Mouse (Mus musculus) cerebellum, postnatal 25 days (tissue): ENCODE data around the gene Carmil2.
A peak's percentile ranks its signal among the peaks of the same experiment; 100 is the strongest.

Experiments used
- DNase-seq, 2 experiments: peaks; one replicate each; pipeline ENCODE4 v3.0.0; 2021; ENCODE audit warnings: mixed read lengths in 2 of 2

Gene Carmil2

DNA sequence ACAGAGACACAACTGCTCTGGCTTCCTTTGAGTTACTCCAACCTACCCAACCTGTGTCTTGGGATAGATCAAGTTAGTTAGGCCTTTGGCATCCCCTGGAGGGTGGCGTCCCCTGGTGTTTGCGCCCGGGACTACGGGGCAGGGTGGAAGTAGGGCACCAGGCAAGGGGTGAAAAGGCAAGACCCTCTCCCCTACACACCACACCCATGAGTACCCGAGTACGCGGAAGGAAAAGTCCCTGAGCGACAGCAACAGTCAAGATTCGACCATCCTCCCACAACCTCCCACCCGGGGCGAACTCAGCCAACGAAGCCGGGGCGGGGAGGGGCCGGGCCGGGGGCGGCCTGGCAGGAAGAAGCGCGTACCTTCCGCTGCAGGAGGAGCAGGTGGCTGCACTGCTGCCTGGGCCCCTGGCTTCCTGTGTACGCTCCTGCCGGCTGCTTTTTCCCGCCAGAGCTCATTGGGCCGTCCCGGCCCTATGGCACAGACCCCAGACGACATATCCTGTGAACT, at the start of gene Carmil2:
TSS of gene Carmil2 (plus strand) at position 479 of the 513 bp plus-strand sequence.
- DNase-seq, result peak; percentile 60 to 73

DNA sequence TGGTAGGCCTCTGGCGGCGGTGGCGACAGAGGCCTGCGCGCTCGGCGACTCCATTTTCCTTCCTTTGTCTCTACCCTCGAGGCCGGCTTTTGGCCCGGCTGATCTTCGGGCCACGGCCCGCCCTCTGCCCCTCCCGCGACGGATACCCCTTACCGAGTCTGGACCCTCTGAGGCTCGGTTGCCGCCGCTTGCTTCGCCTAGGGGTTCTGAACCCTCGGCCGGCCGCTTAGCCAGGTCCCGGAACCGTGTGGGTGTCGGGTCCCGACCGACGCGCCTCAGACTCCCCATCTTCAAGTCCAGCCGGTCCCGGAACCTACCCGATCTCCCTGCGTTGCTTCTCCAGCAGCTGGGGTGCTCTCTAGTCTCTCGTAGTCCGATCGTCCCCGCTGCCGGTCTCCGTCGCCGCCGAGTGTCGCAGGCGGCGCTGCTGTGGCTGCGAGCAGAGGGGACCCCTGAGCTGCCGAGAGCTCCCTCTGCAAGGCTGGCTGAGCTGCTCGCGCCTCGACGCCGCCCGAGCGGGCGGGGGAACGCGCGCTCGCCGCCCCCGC, 49.0 kb upstream of the Carmil2 start, which contains the start of gene Agrp:
TSS of gene Agrp (minus strand) at position 431 of the 548 bp plus-strand sequence.
- peak in 1 of 2 experiments; percentile 73 for DNase-seq

DNA sequence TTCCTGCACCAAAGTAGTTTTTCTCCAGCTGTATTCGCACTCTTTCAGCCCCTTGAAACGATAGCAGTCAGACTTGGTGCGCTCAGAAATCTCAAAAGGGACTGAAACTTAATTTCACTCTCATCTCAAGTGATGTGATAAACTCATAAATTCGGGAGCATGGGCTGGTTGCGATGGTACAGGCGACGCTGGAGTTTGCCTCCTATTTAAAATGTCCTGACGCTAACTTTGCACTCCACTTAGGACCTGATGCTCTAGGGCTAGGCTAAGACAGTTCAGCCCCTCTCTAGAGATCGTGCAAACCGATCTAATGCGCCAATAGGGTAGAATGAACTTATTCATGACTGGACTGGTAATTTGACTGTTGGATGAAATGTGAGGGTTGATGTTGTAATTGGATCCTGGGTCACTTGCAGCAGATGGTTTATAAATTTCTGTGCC, 48.5 kb upstream of the Carmil2 start:
- no peak for DNase-seq

DNA sequence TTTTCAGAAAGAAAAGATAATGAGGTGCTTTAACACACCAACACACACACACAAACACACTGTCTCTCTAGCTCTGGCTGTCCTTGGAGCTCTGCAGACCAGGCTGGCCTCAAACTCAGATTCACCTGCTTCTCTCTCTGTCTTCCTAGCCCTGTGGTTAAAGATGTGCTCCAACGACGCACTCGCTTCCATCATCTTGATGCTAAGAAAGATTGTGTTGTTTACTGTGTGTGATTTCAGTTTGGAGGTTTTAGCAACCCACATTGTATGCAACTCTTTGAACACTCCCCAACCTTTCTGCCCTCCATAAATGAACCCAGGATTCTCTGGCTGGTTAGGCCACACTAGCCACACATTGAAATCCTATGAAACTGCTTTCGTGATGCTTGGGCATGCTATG, 47.6 kb upstream of the Carmil2 start:
- DNase-seq, result no peak

DNA sequence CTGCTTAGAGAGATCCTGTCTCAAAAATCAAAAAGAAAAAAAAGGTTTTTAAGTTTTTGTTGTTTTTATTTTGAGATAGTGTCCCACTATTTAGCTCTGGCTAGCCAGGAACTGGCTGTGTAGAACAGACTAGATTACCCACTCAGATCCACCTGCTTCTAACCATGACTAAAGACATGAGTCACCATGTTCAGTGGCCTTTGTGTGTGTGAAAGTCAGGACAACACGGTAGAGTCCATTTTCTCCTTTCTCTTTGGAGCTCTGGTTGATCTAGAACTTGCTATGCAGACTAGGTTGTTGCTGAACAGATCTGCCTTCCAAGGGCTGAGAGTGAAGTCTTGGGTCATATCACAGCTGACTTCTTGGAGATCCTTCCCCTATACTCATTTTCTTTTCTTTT, 46.2 kb upstream of the Carmil2 start:
- no peak for DNase-seq

DNA sequence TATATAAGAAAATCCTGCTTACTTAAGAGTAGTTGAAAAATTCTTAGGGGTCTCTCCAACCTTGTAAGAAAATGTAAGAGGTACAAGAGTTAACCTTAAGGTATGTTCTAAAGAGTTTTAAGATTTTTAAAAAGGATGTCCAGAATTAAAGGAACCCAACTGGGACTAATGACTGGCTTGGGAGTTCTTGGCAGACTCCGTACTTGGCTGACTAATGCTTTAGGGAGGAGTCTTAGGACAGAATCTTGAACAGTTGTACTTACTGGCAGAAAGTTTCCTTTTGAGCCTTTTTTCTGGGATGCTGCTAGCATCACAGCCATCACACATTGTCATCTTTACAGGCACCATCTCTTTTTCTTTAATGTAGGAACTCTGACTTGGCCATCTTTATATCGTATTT, 45.6 kb upstream of the Carmil2 start:
- no peak for DNase-seq

DNA sequence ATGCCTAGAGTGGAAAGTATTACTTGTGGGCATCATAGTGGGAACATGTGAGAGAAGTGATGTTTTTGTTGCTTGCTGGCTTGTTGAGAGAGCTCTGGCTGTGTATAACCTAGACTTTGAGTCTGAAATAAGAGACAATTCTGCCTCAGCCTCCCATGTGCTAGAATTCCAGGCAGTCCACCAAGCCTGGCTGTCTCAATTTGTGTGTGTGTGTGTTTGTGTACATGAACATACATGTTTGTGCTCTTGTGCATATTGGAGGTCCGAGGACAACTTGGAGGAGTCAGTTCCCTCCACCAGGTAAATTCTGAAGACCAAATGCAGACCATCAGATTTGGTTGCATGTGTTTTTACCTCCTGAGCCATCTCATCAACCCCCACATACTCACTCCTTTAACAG, 40.9 kb upstream of the Carmil2 start:
- no peak for DNase-seq

DNA sequence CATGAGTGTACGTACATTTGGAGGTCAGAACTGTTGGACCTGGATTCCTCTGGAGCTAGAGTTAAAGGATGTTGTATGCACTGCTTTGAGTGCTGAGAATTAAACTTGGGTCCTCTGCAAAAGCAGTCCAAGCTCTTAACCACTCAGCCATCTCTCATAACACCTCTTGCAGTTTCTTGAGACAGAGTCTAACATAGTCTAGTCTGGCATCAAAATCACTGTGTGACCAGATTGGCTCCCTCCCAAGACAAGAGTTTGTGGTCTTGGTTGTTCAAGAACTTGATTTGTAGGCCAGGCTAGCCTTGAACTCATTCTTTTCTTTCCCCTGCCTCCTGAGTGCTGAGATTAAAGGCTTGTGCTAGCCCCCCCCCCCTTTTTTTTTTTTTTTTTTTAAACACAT, 37.1 kb upstream of the Carmil2 start:
- DNase-seq, result no peak

DNA sequence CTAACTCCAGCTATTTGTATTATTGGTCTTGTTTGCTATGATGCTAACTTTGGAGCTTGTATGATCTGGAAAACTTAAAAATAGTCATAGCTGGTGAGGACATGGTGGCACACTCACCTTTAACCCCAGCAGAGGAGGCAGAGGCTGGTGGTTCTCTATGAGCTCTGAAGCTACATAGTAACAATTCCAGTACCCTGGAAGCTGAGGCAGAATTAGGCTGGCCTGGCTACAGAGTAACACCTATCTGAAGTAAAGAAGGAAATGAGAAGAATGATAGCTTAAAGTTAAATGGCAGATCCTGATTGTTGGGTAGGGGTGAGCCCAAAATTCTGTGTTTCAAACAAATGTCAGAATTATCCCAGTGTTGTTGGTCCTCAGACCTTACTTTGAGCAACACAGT, 28.4 kb upstream of the Carmil2 start:
- no peak for DNase-seq

DNA sequence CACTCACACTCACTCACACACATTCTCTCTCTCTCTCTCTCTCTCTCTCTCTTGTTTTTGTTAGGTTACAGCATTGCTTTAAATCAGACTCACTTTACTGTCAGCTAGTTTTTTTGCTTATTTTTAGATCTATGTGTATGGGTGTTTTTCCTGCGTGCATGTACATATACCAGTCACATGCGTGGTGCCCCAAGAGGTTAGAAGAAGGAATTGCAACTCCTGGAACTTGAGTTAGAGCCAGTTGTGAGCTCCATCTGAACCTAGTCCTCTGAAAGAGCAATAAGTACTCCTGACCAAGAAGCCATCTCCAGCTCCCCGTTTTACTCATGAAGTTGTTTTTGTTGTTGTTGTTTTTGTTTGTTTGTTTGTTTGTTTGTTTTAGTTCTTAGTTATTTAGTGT, 24.9 kb upstream of the Carmil2 start:
- DNase-seq, result peak in 1 of 2 experiments; percentile 38

DNA sequence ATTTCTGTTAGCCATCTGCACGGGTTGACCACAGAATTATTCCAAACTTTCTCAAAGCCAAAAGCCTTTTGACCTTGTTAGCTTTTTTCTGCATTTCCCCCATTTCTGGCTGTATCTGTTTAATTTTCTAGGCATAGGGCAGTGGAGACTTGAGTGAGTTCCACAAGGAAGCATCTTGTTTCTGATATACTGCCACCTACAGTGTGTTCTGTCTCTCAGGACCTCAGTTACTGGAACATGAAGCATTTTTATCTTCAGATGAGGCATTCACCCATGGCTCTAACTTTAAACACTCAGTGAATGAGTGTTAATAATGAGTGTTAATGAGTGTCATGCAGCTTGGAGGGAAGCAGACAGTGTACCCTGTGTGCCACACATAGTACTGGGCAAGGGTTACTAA, 8.2 kb upstream of the Carmil2 start:
- DNase-seq, result no peak

DNA sequence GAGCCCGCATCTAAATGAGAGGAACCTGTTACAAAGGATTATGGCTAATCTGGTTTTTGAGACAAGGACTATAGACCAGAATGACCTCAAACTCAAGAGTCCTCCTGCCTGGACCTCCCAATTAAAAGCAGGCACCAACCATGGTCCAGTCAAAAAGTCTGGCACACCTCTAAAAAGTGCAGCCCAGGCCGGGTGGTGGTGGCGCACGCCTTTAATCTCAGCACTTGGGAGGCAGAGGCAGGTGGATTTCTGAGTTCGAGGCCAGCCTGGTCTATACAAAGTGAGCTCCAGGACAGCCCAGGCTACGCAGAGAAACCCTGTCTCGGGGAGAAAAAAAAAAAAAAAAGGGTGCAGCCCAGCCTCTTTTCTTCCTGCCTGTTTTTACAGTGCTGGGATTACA, 749 bp upstream of the Carmil2 start:
- DNase-seq, result no peak

DNA sequence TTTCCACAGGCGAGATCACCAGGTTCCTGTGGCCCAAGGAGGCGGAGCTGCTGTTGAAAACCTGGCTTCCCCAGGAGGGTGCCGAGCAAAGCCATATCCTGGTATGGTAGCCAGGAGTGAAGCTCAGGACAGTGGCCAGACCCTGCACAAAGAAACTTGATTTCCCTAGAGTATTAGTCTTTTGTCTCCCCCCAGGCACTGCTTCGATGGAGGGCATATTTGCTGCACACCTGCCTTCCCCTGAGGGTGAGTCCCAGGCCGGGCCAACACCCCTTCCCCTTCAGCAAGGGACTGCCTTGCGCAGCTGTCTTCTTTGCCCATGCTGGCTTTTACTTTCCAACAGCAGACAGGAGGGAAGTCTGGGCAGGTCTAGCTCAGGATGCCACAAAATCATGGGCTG, 477 bp downstream of the Carmil2 start:
- no peak for DNase-seq

DNA sequence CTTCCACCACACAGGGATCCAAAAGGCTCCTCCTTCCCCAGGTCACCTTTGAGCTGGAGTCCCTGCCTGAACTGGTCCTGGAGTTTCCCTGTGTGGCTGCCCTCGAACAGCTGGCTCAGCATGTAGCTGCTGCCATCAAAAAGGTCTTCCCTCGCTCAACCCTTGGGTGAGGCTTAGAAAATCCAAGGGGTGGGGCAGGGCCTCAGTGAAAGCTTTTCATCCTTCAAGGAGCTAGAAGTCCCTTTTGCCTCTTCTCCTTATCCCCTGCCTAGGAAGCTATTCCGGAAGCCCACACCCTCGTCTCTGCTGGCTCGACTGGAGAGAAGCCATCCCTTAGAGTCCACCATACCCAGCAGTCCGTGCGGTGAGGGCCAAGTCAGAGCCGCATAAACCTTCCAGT, 1.4 kb downstream of the Carmil2 start:
- no peak for DNase-seq

DNA sequence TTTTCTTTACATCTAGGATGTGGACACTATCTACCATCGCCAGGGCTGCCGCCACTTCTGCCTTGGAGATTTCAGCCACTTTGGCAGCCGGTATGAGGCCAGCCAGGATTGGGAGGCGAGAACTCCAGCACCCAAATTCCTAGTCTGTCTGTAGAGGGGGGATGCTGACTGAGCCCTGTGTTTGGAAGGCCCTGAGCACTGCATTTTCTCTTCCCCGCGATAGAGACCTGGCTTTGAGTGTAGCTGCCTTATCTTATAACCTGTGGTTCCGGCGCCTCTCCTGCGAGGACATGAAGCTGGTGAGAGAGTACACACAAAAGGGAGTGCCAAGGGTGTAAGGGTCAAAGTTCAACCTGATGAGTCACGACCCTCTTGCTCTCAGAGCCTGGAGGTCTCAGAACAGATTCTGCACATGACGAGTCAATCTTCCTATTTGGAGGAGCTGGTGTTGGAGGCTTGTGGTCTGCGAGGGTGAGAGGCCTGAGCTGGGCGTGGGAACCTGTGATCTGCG, 2.2 kb downstream of the Carmil2 start:
- no peak for DNase-seq

DNA sequence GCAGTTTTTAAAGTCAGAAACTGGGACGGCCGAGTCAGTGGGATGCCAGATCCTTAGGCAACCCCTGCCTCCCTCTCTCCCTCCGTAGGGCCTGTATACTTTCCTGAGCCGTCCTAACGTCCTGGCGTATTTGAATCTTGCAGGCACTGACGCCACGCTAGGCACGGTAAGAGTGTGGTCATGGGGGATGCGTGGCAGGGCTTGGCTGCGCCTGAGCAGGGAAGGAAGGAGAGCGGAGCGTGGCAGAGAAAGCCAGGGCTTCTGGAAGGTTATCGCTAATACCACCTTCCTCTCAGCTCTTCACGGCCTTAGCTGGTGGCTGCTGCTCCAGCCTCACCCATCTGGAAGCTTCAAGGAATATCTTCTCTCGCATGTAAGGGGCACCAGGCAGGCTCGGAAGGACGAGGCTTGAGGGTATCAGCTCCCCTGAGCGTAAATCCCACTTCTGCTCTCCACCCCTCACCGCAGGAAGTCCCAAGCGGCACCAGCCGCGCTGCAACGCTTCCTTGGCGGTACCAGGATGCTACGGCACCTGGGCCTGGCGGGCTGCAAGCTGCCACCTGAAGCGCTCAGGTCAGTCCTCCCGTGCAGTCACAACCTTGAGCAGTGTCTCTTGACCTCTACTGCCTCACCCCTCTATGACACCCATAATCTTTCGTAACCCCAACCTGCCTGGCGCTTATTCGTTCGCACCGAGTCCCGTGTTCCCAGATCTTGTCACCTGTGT, 3.3 kb downstream of the Carmil2 start:
- no peak for DNase-seq

DNA sequence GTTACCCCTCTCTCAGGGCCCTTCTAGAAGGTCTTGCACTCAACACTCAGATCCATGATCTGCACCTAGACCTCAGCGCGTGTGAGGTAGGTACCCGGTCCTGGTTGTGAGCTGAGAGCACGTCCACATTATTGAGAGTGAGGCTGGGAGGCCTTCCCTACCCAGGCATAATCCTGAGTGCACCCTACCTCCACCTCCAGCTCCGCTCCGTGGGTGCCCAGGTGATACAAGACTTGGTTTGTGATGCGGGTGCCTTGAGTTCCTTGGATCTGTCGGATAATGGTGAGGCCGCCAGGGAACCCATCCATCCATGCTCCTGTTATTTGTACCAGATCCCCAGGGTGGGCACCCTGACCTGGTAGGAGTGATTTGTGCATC, 3.9 kb downstream of the Carmil2 start:
- no peak for DNase-seq

DNA sequence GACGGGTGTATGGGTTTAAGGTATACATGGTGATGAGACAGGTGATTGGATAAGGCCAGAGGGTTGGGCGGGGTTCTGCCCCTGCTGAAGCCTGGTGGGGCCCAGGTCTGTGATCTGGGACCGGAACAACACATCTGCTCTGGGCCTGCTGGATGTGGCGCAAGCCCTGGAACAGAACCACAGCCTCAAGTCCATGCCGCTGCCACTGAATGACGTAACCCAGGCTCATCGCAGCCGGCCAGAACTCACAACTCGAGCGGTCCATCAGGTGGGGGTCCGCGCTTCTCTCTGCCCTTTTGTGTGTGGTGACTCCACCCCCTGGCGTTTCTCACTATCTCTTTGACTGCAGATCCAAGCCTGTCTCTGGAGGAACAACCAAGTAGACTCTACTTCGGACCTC, 4.9 kb downstream of the Carmil2 start:
- DNase-seq, result no peak

DNA sequence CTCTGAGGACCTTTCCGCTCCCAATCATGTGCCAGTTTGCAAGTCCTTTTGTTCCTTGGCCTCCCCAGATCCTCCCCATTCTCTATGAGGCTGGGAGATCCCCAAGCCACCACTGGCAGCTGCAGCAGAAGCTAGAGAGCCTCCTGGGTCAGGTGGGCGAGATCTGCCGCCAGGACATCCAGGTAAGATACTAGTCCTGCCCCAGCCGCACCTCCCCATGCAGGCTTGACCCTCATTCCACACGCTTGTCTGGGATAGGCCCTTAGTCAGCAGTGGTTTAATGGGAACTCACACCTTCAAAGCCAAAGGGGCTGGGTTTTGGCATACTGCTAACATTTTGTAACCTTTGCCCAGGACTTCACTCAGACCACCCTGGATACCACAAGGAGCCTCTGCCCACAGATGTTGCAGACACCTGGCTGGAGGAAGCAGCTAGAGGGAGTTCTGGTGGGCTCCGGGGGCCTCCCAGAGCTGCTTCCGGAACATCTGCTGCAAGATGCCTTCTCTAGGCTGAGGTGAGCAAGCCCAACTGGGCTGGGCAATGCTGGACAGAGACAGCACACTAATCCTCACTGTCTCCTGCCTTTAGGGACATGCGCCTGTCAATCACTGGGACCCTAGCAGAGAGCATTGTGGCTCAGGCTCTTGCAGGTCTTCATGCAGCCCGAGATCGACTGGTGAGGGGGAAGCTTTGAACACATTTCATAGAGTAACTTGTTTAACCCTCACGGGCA, 6.5 kb downstream of the Carmil2 start:
- DNase-seq, result peak in 1 of 2 experiments; percentile 22

DNA sequence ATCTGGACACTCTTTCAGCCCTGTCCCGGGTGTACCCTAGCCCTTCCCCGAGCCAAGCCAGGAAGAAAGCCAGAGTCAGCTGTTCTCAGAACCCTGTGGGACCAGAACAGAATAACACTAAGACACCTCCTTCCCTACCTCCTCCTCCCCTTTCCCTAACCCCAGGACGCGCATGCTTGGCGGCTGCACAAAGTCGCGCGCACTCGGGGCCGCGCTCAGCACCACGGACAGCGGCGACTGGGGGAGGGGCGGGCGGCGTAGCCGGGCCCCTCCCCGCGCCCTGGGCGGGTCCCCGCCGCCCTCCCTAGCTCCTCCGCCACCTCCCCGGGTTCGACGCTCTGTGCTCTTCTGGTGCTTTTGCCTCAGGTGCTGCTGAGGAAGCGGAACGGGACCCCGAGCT, 7.6 kb downstream of the Carmil2 start:
- DNase-seq, result peak; percentile 90 to 94

DNA sequence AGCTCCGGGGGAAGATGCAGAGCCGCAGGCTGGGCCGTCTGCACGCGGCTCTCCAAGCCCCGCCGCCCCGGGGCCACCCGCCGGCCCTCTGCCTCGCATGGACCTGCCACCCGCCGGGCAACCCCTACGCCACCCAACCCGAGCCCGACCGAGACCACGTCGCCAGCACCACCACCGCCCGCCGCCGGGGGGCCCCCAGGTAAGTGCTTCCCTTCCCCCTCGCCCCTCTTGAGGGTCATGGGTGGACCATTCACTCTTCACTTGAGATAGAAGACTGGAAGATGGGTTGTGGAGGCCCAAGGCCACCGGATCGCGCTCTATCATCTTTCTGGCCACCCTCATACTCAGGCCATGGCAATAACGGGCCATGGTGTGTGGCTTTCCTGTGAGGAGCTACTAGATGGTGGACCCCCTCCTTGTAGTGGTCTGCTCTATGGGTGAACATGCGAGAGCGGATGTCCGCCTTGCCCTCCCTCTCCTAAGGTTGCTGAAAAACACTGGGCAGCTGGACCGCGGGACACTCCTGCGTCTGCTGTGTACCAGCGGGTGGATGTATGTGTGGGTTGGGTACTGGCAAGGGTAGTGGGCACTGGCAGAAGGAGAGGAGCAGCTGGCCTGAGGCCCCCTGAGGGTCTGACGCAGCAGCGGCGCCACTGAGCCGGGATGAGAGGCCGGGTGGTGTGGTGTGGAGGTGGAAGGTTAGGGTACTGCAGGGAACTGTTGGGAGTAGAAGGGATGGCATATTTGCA, 8.2 kb downstream of the Carmil2 start:
- peak; percentile 77 to 78 for DNase-seq

DNA sequence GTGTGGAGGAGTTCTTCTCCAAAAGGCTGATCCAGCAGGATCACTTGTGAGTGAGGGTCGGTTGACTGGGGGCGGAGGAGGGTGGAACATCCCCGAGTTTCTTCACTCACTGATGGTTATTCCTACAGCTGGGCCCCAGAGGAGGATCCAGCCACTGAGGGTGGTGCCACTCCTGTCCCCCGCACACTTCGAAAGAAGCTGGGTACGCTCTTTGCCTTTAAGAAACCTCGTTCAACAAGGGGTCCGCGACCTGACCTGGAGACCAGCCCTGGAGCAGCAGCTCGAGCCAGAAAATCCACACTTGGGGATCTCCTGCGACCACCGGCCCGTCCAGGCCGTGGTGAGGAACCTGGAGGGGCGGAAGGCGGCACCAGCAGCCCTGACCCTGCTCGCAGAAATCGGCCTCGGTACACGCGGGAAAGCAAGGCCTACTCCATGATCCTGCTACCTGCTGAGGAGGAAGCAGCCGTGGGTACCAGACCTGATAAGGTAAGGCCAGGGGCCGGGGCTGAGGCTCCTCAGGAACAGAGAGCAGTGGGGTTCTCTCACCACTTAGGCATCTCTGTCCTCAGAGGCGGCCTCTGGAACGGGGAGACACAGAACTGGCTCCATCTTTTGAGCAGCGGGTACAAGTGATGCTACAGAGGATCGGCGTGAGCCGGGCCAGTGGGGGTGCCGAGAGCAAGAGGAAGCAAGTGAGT, 9.2 kb downstream of the Carmil2 start:
- DNase-seq, result peak; percentile 45 to 52
